Mouse (Mus musculus): ENCODE data around the gene Glb1l. TPM values are rescaled to one million over a fixed set of nuclear protein-coding genes. Genes with fewer than 3 reads are reported as not detected.
A peak's percentile ranks its signal among the peaks of the same experiment; 100 is the strongest.

Glb1l gene
- polyA plus RNA-seq, 1 experiment from 2014 or later: 25.4 TPM

GRCm38 (mm10) chr1:75191622-75192402, 18.8 kb downstream of the Glb1l start, which contains the start of the genes Ankzf1 and Atg9a:
TSS of gene Ankzf1 (plus strand) at chr1:75192151.
TSS of gene Atg9a (minus strand) at chr1:75192196.
- Histone ChIP-seq H3K36me3 (ENCODE audit: control insufficient read depth, insufficient read depth, low read length) (peaks cover 26% of the 10 kb centered on the region), H3K4me2 (ENCODE audit: low read length) (peak within 1 kb of the TSS; percentile 99), H3K4me1 (ENCODE audit: control insufficient read depth, insufficient read depth, low read length) (peaks cover 24% of the 10 kb centered on the region), H3K9ac (ENCODE audit: low read depth, low read length) (peak within 1 kb of the TSS; percentile 90), H3K9me3 (replicated peaks; ENCODE audit: control insufficient read depth, low read length, poor library complexity, severe bottlenecking) (no peaks in the 10 kb centered on the region), H3K27ac (ENCODE audit: low read length) (peak within 1 kb of the TSS; percentile 98), H3K27me3 (ENCODE audit: control insufficient read depth, insufficient read depth, low read depth, low read length) (no peaks in the 10 kb centered on the region), H3K4me3 (ENCODE audit: low read depth, low read length) (peak within 1 kb of the TSS; percentile 78)
- peak; percentile 99 for ATAC-seq
- under 1% methylated on average over 56 of the region's 56 CpGs for WGBS

GRCm38 (mm10) chr1:75191258-75191621, 19.4 kb downstream of the Glb1l start:
- Histone ChIP-seq H3K27me3 (ENCODE audit: control insufficient read depth, insufficient read depth, low read depth, low read length) (no peaks in the 10 kb centered on the region), H3K9me3 (replicated peaks; ENCODE audit: control insufficient read depth, low read length, poor library complexity, severe bottlenecking) (no peaks in the 10 kb centered on the region), H3K4me2 (ENCODE audit: low read length) (peak overlapping the region; percentile 81), H3K4me1 (ENCODE audit: control insufficient read depth, insufficient read depth, low read length) (peaks cover 24% of the 10 kb centered on the region), H3K4me3 (ENCODE audit: low read depth, low read length) (peak overlapping the region; percentile 78), H3K9ac (ENCODE audit: low read depth, low read length) (peak overlapping the region; percentile 90), H3K27ac (ENCODE audit: low read length) (peak overlapping the region; percentile 98), H3K36me3 (ENCODE audit: control insufficient read depth, insufficient read depth, low read length) (peaks cover 22% of the 10 kb centered on the region)
- no peak for ATAC-seq
- 38% methylated on average over 5 of the region's 5 CpGs for WGBS

GRCm38 (mm10) chr1:75190577-75190976, 20.0 kb downstream of the Glb1l start:
- no peak overlapping the region for H3K27ac ChIP-seq (ENCODE audit: low read length)
- peak overlapping the region; percentile 81 for H3K4me2 ChIP-seq (ENCODE audit: low read length)
- H3K36me3 ChIP-seq (ENCODE audit: control insufficient read depth, insufficient read depth, low read length): peaks cover 23% of the 10 kb centered on the region
- WGBS: 79% methylated on average over 2 of the region's 2 CpGs
- peaks cover 24% of the 10 kb centered on the region for H3K4me1 ChIP-seq (ENCODE audit: control insufficient read depth, insufficient read depth, low read length)
- H3K9me3 ChIP-seq (replicated peaks; ENCODE audit: control insufficient read depth, low read length, poor library complexity, severe bottlenecking): no peaks in the 10 kb centered on the region
- no peak overlapping the region for H3K4me3 ChIP-seq (ENCODE audit: low read depth, low read length)
- H3K9ac ChIP-seq (ENCODE audit: low read depth, low read length): peak overlapping the region; percentile 90; the same call in 1 of the 2 replicates
- H3K27me3 ChIP-seq (ENCODE audit: control insufficient read depth, insufficient read depth, low read depth, low read length): no peaks in the 10 kb centered on the region
- no peak for ATAC-seq

DNA sequence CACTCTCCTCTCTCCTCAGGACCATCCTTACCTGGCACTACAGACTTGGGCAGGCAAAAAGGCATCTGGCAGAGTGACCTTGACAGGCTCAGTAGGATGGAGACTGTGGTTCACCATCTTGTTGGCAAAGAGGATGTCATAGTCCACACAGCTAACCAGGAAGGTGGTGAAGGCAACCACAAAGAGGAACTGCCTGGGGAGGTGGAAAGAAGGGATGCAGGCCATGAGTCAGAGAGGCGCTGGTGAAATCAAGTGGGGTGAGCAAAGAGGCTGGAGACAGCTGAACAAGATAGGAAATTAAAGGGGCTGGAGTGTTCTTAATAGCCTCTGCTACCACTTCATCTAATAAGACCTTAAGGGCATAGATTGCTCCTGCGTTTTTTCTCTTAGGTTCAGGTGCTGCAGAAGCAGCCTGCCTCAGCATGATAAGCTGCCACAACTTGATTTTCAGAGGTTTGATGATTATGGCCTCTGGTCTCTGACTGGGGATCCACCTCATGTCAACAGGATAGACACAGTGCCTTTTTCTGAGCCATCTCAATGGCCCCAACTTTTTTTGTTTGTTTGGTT, 22.6 kb downstream of the Glb1l start:
- 84% methylated on average over 2 of the region's 2 CpGs for WGBS
- Histone ChIP-seq H3K9me3 (replicated peaks; ENCODE audit: control insufficient read depth, low read length, poor library complexity, severe bottlenecking) (no peaks in the 10 kb centered on the region), H3K27me3 (ENCODE audit: control insufficient read depth, insufficient read depth, low read depth, low read length) (no peaks in the 10 kb centered on the region), H3K4me3 (ENCODE audit: low read depth, low read length) (no peak overlapping the region), H3K27ac (ENCODE audit: low read length) (no peak overlapping the region), H3K9ac (ENCODE audit: low read depth, low read length) (no peak overlapping the region), H3K36me3 (ENCODE audit: control insufficient read depth, insufficient read depth, low read length) (peaks cover 37% of the 10 kb centered on the region), H3K4me2 (ENCODE audit: low read length) (no peak overlapping the region), H3K4me1 (ENCODE audit: control insufficient read depth, insufficient read depth, low read length) (peaks cover 18% of the 10 kb centered on the region)
- ATAC-seq: no peak

DNA sequence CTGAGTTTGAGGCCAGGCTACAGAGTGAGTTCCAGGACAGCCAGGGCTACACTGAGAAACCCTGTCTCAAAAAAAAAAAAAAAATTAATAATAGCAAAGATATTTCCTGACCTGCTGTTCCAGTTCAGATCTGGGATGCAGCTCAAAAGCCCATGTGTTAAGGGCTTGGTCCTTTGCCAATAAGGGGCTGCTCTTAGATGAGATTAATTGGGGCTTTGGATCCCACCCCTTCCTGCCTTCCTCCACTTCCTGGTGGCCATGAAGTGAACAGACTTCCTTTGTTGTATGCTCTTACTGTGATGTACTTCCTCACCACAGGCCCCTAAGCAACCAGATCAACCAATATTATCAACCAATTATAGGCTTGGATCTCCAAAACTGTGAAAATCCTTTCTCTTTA, 23.5 kb downstream of the Glb1l start:
- H3K9me3 ChIP-seq (replicated peaks; ENCODE audit: control insufficient read depth, low read length, poor library complexity, severe bottlenecking): no peaks in the 10 kb centered on the region
- ATAC-seq: no peak
- peaks cover 44% of the 10 kb centered on the region for H3K36me3 ChIP-seq (ENCODE audit: control insufficient read depth, insufficient read depth, low read length)
- H3K9ac ChIP-seq (ENCODE audit: low read depth, low read length): no peak overlapping the region
- H3K4me2 ChIP-seq (ENCODE audit: low read length): no peak overlapping the region
- no peak overlapping the region for H3K27ac ChIP-seq (ENCODE audit: low read length)
- H3K27me3 ChIP-seq (ENCODE audit: control insufficient read depth, insufficient read depth, low read depth, low read length): no peaks in the 10 kb centered on the region
- H3K4me1 ChIP-seq (ENCODE audit: control insufficient read depth, insufficient read depth, low read length): peaks cover 14% of the 10 kb centered on the region
- no peak overlapping the region for H3K4me3 ChIP-seq (ENCODE audit: low read depth, low read length)

DNA sequence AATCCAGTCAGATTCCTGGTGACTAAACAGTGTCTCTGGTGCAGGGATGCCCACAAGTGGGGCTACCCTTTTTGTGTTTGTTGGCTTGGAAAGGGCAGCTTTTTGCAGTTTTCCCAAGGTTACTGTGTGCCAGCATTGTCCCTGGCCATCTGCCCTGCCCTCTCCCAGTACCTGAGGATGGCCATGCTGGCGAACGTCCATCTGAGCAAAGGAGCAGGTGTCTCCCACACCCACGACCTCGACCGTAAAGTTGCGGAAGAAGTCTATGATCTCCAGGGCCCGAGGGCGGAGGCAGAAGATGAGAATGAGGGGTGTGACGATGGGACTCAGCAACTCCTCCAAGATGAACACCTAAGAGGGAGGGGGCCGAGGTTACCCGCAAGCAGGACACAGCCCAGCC, 25.1 kb downstream of the Glb1l start:
- Histone ChIP-seq H3K9ac (ENCODE audit: low read depth, low read length) (no peak overlapping the region), H3K9me3 (replicated peaks; ENCODE audit: control insufficient read depth, low read length, poor library complexity, severe bottlenecking) (no peaks in the 10 kb centered on the region), H3K4me1 (ENCODE audit: control insufficient read depth, insufficient read depth, low read length) (peaks cover 8% of the 10 kb centered on the region), H3K4me2 (ENCODE audit: low read length) (no peak overlapping the region), H3K36me3 (ENCODE audit: control insufficient read depth, insufficient read depth, low read length) (peaks cover 50% of the 10 kb centered on the region), H3K27ac (ENCODE audit: low read length) (no peak overlapping the region), H3K4me3 (ENCODE audit: low read depth, low read length) (no peak overlapping the region), H3K27me3 (ENCODE audit: control insufficient read depth, insufficient read depth, low read depth, low read length) (no peaks in the 10 kb centered on the region)
- WGBS: 91% methylated on average over 11 of the region's 11 CpGs
- no peak for ATAC-seq

GRCm38 (mm10) chr1:75182160-75182559, 28.5 kb downstream of the Glb1l start:
- no peak overlapping the region for H3K4me3 ChIP-seq (ENCODE audit: low read depth, low read length)
- H3K4me2 ChIP-seq (ENCODE audit: low read length): no peak overlapping the region
- no peak for ATAC-seq
- H3K27me3 ChIP-seq (ENCODE audit: control insufficient read depth, insufficient read depth, low read depth, low read length): no peaks in the 10 kb centered on the region
- 65% methylated on average over 4 of the region's 4 CpGs for WGBS
- H3K9me3 ChIP-seq (replicated peaks; ENCODE audit: control insufficient read depth, low read length, poor library complexity, severe bottlenecking): no peaks in the 10 kb centered on the region
- H3K27ac ChIP-seq (ENCODE audit: low read length): no peak overlapping the region
- H3K4me1 ChIP-seq (ENCODE audit: control insufficient read depth, insufficient read depth, low read length): peaks cover 18% of the 10 kb centered on the region
- H3K36me3 ChIP-seq (ENCODE audit: control insufficient read depth, insufficient read depth, low read length): peaks cover 43% of the 10 kb centered on the region
- no peak overlapping the region for H3K9ac ChIP-seq (ENCODE audit: low read depth, low read length)

GRCm38 (mm10) chr1:75181377-75181870, 29.2 kb downstream of the Glb1l start:
- no peak overlapping the region for H3K4me2 ChIP-seq (ENCODE audit: low read length)
- H3K9ac ChIP-seq (ENCODE audit: low read depth, low read length): no peak overlapping the region
- H3K4me1 ChIP-seq (ENCODE audit: control insufficient read depth, insufficient read depth, low read length): peaks cover 18% of the 10 kb centered on the region
- no peaks in the 10 kb centered on the region for H3K27me3 ChIP-seq (ENCODE audit: control insufficient read depth, insufficient read depth, low read depth, low read length)
- H3K9me3 ChIP-seq (replicated peaks; ENCODE audit: control insufficient read depth, low read length, poor library complexity, severe bottlenecking): no peaks in the 10 kb centered on the region
- no peak overlapping the region for H3K27ac ChIP-seq (ENCODE audit: low read length)
- H3K36me3 ChIP-seq (ENCODE audit: control insufficient read depth, insufficient read depth, low read length): peaks cover 46% of the 10 kb centered on the region
- WGBS: 85% methylated on average over 4 of the region's 4 CpGs
- no peak for ATAC-seq
- H3K4me3 ChIP-seq (ENCODE audit: low read depth, low read length): no peak overlapping the region

DNA sequence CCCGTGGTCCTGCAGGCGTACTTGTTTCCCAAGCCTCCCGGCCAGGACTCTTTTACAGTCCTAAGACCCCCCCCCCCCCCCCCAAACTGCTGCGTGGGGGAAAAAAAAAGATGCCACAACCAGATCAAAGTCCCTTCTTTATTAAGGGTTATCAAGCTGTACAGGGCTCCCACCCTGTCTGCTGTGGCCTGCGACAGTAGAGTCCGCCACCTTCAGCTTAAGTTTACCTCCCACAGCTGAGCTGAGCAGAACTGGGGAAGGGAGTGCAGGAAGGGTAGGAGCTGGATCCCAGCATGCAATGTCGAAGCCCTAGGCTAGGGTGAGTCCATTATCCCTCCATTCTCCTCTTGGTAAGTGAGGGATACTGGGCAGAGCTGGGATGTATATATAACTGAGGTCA, 29.9 kb downstream of the Glb1l start:
- peak; percentile 7; the same call in 1 of the 2 replicates for ATAC-seq
- peak overlapping the region; percentile 61 for H3K4me3 ChIP-seq (ENCODE audit: low read depth, low read length)
- H3K36me3 ChIP-seq (ENCODE audit: control insufficient read depth, insufficient read depth, low read length): peaks cover 42% of the 10 kb centered on the region
- no peaks in the 10 kb centered on the region for H3K9me3 ChIP-seq (replicated peaks; ENCODE audit: control insufficient read depth, low read length, poor library complexity, severe bottlenecking)
- H3K9ac ChIP-seq (ENCODE audit: low read depth, low read length): no peak overlapping the region
- H3K4me1 ChIP-seq (ENCODE audit: control insufficient read depth, insufficient read depth, low read length): peaks cover 18% of the 10 kb centered on the region
- no peaks in the 10 kb centered on the region for H3K27me3 ChIP-seq (ENCODE audit: control insufficient read depth, insufficient read depth, low read depth, low read length)
- no peak overlapping the region for H3K27ac ChIP-seq (ENCODE audit: low read length)
- 37% methylated on average over 7 of the region's 7 CpGs for WGBS
- peak overlapping the region; percentile 100 for H3K4me2 ChIP-seq (ENCODE audit: low read length)

Measured in midbrain, embryonic 16.5 days (tissue).